Mouse (Mus musculus): Measurements from ENCODE around the gene Gsx1.

Gene Gsx1

GRCm38 (mm10) chr5:147188571-147188975 is at the start of gene Gsx1:
Gene Gsx1, plus strand, starts transcription at chr5:147188696.
- DNase-seq = peak; percentile 53

- DNase-seq = peak; percentile 44
Measured at GRCm38 (mm10) chr5:147147340-147147739, 41.2 kb upstream of the Gsx1 start.

GRCm38 (mm10) chr5:147154806-147155371 is 33.6 kb upstream of the Gsx1 start:
- no peak for DNase-seq

GRCm38 (mm10) chr5:147155449-147156133 is 32.9 kb upstream of the Gsx1 start:
- no peak for DNase-seq

- no peak for DNase-seq
Measured at GRCm38 (mm10) chr5:147156376-147156775, 32.1 kb upstream of the Gsx1 start.

DNA sequence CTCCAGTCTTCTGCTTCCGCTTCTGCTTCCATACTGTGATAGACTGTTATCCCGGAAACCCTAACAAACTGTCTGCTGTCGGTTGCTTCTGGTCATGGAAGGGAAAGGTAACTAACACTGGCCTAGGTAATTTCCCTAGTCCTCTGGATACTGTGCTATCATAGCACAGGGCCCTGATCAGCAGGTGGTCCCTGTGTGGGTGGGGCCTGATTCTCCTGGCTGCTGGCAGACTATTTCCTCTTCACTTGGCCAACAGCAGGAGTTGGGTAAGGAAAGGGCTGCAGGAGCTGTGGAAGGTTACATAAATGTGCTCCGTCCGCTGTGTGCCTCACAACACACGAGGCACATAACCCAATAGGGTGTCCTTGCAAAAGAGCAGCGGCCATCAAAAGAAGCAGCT is 31.1 kb upstream of the Gsx1 start:
- no peak for DNase-seq

GRCm38 (mm10) chr5:147159320-147159719 is 29.2 kb upstream of the Gsx1 start:
- peak; percentile 16 for DNase-seq

DNA sequence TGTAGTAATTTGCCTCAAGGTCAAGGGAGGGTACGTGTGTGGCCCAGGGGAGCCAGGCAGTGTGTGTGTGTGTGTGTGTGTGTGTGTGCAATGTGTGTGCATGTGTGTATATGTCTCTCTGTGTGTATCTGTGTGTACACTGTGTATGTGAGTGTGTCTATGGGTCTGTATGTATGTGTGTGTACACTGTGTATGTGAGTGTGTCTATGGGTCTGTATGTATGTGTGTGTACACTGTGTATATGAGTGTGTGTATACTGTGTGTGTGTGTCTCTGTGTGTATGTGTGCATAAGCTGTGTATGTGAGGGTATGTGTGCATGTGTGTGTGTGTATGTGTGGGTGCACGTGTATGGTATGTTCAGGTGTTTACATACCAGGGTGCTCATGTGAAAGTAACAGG is 28.7 kb upstream of the Gsx1 start:
- DNase-seq = no peak

- DNase-seq = no peak
Measured at GRCm38 (mm10) chr5:147165060-147165459, 23.4 kb upstream of the Gsx1 start.

DNA sequence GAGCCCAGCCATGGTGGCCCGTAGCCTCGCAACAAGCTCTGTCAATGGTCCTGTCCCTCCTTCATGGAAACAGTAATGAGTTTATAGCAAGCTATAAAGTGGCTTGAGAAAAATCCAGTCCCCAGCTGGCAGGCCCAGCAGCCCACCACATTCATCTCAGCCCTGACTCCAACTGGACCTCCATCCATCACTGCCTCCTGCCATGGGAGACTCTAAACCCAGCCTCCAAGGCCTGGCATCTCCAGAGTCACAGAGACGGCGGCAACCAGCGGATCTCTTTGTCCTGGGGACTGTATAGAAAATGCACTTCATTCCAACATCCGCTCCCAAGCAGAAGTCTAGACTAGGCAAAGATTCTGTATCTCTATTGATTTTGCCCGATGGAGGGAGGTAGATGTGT is 18.4 kb upstream of the Gsx1 start:
- DNase-seq = no peak

GRCm38 (mm10) chr5:147174046-147174445 is 14.4 kb upstream of the Gsx1 start:
- no peak for DNase-seq

DNA sequence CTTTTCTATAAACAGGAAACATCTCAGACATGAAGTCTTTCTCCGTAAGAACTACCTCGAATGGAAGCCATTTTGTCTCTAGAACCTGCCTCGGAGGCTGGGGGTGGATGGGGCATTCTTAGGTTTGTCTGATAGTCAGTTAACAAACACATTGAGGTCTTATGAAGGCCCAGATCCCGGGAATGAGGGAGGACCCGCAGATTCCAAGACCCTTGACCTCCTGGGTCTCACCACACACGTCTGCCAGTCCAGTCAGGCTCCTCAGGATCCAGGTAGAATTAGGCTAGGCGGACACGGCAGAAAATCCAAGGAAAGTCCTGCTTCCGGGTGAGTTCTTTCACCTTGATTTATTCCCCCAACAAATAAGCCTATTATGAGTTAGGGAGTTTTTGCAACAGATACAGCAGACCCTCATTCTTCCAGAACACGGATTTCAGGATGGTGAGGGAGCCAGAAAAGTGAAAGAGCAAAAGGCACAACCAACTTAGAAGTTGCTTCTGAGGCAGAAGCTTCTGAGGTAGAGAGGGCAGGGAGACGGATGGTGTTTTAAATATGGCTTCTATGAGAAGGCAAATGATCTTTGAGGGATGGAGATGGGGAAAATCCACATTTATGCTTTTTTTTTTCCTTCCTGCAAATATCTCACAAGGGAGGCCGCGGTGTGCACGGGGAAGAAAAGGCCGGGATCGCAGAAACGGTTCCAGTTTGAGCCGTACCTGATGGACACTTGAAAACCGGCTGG is 3.2 kb upstream of the Gsx1 start:
- DNase-seq = no peak

DNA sequence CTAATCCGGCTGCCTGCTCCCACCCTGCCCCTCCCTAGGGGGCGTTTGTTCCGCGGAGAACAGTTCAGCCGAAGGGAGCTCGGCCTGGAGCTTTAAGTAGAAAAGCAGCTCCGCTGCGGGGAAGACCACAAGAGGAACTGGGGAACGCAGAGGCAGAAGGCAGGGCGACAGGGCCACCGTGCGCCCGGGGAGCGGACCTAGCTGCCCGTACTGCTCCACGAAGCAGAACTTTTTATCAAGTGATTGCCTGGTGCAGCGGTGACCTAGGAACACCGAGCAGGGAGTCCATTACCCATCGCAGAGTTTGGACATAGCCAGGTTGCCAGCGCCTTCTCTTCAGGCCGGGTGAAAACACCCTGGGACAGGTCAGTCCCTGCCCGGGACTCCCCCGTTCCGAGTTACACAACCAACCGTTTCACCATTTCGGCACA is 2.5 kb upstream of the Gsx1 start:
- DNase-seq = peak; percentile 19

GRCm38 (mm10) chr5:147186781-147187551 is 1.5 kb upstream of the Gsx1 start:
- DNase-seq = no peak

GRCm38 (mm10) chr5:147187552-147188170 is 835 bp upstream of the Gsx1 start:
- no peak for DNase-seq

DNA sequence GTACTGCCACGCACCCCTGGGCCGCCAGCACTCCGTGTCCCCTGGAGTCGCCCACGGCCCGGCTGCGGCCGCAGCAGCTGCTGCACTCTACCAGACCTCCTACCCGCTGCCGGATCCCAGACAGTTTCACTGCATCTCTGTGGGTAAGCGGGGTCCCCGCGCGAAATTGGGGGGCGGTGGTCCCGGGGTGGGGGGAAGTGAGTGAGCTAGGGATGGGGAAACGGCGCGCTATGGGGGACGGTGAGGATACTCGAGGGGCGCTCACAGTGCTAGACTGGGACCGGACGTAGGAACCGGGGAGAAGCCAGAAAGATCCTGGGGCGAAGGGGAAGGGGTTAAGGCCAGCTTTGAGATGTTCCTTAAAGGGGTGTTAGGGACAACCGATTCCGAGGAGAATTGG is 660 bp downstream of the Gsx1 start:
- no peak for DNase-seq

- DNase-seq = no peak
Measured at GRCm38 (mm10) chr5:147189836-147190602, 1.5 kb downstream of the Gsx1 start.

- DNase-seq = no peak
Measured at GRCm38 (mm10) chr5:147190885-147191284, 2.4 kb downstream of the Gsx1 start.

- no peak for DNase-seq
Measured at GRCm38 (mm10) chr5:147191801-147192575, 3.5 kb downstream of the Gsx1 start.

- DNase-seq = no peak
Measured at GRCm38 (mm10) chr5:147192576-147192960, 4.1 kb downstream of the Gsx1 start.

DNA sequence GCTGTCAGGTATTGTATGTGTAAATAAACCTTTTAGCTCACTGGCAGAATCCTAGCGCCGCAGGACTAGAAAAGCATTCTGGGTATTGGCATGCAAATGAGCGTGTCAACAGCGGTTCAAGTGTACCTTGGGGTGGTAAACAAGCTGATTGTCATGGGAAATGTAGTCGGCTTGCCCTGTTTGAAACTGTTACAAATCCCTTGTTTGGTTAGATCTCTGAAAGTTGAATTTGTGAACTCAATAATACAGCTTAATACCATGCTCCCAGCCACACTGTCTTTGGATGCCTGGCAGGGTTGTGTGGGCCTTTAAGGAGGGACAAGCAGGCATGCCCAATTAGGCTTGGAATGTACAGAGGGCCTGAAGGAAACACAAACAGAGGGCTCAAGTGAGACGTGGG is 16.4 kb downstream of the Gsx1 start:
- DNase-seq = no peak
